9 mouse cellular contexts compared by ENCODE assay signal in genomic region chr5:115651821-115652220, GRCm38 (mm10). TPM values are rescaled to one million over a fixed set of nuclear protein-coding genes. Genes with fewer than 3 reads are reported as not detected.
DNase-seq lines count a peak whose midpoint lies in the region; ATAC-seq lines count a peak whose summit lies in the region.
"Had no signal": no experiment of that assay in that cellular context is flagged by ENCODE, and none has a peak within 500 bp of the region (broad histone marks: within the 10 kb centered on the region; RNA-seq: fewer than 3 reads in every experiment).

No protein-coding gene starts in this region.

- WGBS in liver, embryonic 11.5 days, result 93% methylated on average over 10 of the region's 10 CpGs
- 93% methylated on average over 10 of the region's 10 CpGs for WGBS in forebrain, embryonic 15.5 days
- WGBS in limb, embryonic 10.5 days, result 94% methylated on average over 10 of the region's 10 CpGs
- WGBS in neural tube, embryonic 14.5 days, result 90% methylated on average over 10 of the region's 10 CpGs

- ATAC-seq in liver, embryonic 11.5 days (replicated peaks; ENCODE audit: low FRiP score), result no peak
- ATAC-seq in forebrain, embryonic 15.5 days (replicated peaks), result no peak
- ATAC-seq in neural tube, embryonic 14.5 days (ENCODE audit: low read depth), result no peak
- ATAC-seq in granulocyte monocyte progenitor cell, adult 5-6 weeks (replicated peaks; ENCODE audit: poor library complexity, severe bottlenecking), result no peak
- no peak for ATAC-seq in CD4-positive, CD25-positive, alpha-beta regulatory T cell, adult 4 months

- H3K27ac ChIP-seq in liver, embryonic 11.5 days (ENCODE audit: low read depth, low read length), result no peak overlapping the region
- H3K27ac ChIP-seq in forebrain, embryonic 15.5 days (replicated peaks), result no peak overlapping the region
- H3K27ac ChIP-seq in limb, embryonic 10.5 days, result no peak overlapping the region
- no peak overlapping the region for H3K27ac ChIP-seq in neural tube, embryonic 14.5 days (ENCODE audit: low read depth, low read length)

- no peak overlapping the region for H3K9ac ChIP-seq in liver, embryonic 11.5 days (ENCODE audit: low read depth, low read length)
- H3K9ac ChIP-seq in forebrain, embryonic 15.5 days (replicated peaks), result peak overlapping the region; percentile 46; the same call in 1 of the 2 replicates
- no peak overlapping the region for H3K9ac ChIP-seq in neural tube, embryonic 14.5 days (replicated peaks; ENCODE audit: low read depth, low read length)

- no peaks in the 10 kb centered on the region; the same call in 1 of the 2 replicates for H3K36me3 ChIP-seq in liver, embryonic 11.5 days (ENCODE audit: control insufficient read depth, insufficient read depth, low read length)
- peaks cover 14% of the 10 kb centered on the region for H3K36me3 ChIP-seq in forebrain, embryonic 15.5 days
- H3K36me3 ChIP-seq in limb, embryonic 10.5 days, result peaks cover 18% of the 10 kb centered on the region
- peaks cover 13% of the 10 kb centered on the region for H3K36me3 ChIP-seq in neural tube, embryonic 14.5 days (ENCODE audit: control insufficient read depth, insufficient read depth, low read length)

- H3K4me3 ChIP-seq in liver, embryonic 11.5 days (ENCODE audit: low read depth, low read length), result 0 out of 2 replicates have a peak overlapping the region, but pooled peaks have one; percentile 48
- H3K4me3 ChIP-seq in forebrain, embryonic 15.5 days, result no peak overlapping the region
- peak overlapping the region; percentile 51; the same call in 1 of the 2 replicates for H3K4me3 ChIP-seq in limb, embryonic 10.5 days
- no peak overlapping the region for H3K4me3 ChIP-seq in neural tube, embryonic 14.5 days (ENCODE audit: low read depth, low read length)

- H3K4me2 ChIP-seq in liver, embryonic 11.5 days, result peak overlapping the region; percentile 70
- peak overlapping the region; percentile 69 for H3K4me2 ChIP-seq in forebrain, embryonic 15.5 days (replicated peaks)
- H3K4me2 ChIP-seq in neural tube, embryonic 14.5 days (ENCODE audit: low read depth, low read length), result 0 out of 2 replicates have a peak overlapping the region, but pooled peaks have one; percentile 69

- H3K27me3 ChIP-seq in liver, embryonic 11.5 days (replicated peaks; ENCODE audit: control insufficient read depth, insufficient read depth, low read length), result no peaks in the 10 kb centered on the region
- H3K27me3 ChIP-seq in forebrain, embryonic 15.5 days, result no peaks in the 10 kb centered on the region
- no peaks in the 10 kb centered on the region for H3K27me3 ChIP-seq in limb, embryonic 10.5 days (ENCODE audit: low read depth, poor library complexity, severe bottlenecking)
- H3K27me3 ChIP-seq in neural tube, embryonic 14.5 days (ENCODE audit: control insufficient read depth, insufficient read depth, low read length), result no peaks in the 10 kb centered on the region

- peaks cover 4% of the 10 kb centered on the region for H3K4me1 ChIP-seq in liver, embryonic 11.5 days (replicated peaks; ENCODE audit: control insufficient read depth, insufficient read depth, low read length)
- H3K4me1 ChIP-seq in forebrain, embryonic 15.5 days, result peaks cover 12% of the 10 kb centered on the region
- H3K4me1 ChIP-seq in limb, embryonic 10.5 days, result peaks cover 12% of the 10 kb centered on the region
- peaks cover 8% of the 10 kb centered on the region for H3K4me1 ChIP-seq in neural tube, embryonic 14.5 days (ENCODE audit: control insufficient read depth, insufficient read depth, low read length)

- no peak for DNase-seq in liver, embryonic 11.5 days (ENCODE audit: low spot score)
- DNase-seq in liver, result no peak
- DNase-seq in limb, embryonic 10.5 days (ENCODE audit: low spot score), result no peak
- DNase-seq: kidney, adult 2 months; left cerebral cortex, postnatal 4 days had no signal

- no peaks in the 10 kb centered on the region for H3K9me3 ChIP-seq in liver, embryonic 11.5 days (ENCODE audit: control insufficient read depth, low read length)
- no peaks in the 10 kb centered on the region for H3K9me3 ChIP-seq in forebrain, embryonic 15.5 days
- no peaks in the 10 kb centered on the region for H3K9me3 ChIP-seq in limb, embryonic 10.5 days (replicated peaks)
- no peaks in the 10 kb centered on the region for H3K9me3 ChIP-seq in neural tube, embryonic 14.5 days (ENCODE audit: control insufficient read depth, low read length)

RNA-seq across cellular contexts. Expression of gene Rab35, which starts 20.1 kb away (rescaled TPM):
- 22.5 and 26.1 TPM in 2 replicates for polyA plus RNA-seq in liver, embryonic 11.5 days (2014; fragmentation: Nextera tagmentation; extraction: Ambion mirVana)
- 18.9 and 22.1 TPM in 2 replicates for polyA plus RNA-seq in forebrain, embryonic 15.5 days (2015; fragmentation: Nextera tagmentation; extraction: Ambion mirVana)
- 14.9 and 15.4 TPM in 2 replicates for polyA plus RNA-seq in limb, embryonic 10.5 days (2016; fragmentation: Nextera tagmentation; extraction: Ambion mirVana)
- polyA plus RNA-seq in neural tube, embryonic 14.5 days (2014; fragmentation: Nextera tagmentation; extraction: Ambion mirVana), result 22.0 and 23.4 TPM in 2 replicates
- 30.5 and 41.8 TPM in 2 replicates for total RNA-seq in granulocyte monocyte progenitor cell, adult 5-6 weeks (2014; fragmentation: Nextera tagmentation)
- 22.7 and 23.9 TPM in 2 replicates for total RNA-seq in granulocyte monocyte progenitor cell, adult 5-6 weeks (2017)
- 1 to 10 TPM; 7.3 to 8.1 TPM for polyA plus RNA-seq in CD4-positive, CD25-positive, alpha-beta regulatory T cell, adult 4 months (2017; shearing (Covaris generic))

Comparison
In these comparisons a context has a peak if more than half of its experiments do, and no peak if none do; other contexts are left out.
1. H3K4me3 ChIP-seq: peak in liver, embryonic 11.5 days (single experiment) and limb, embryonic 10.5 days (single experiment); none in forebrain, embryonic 15.5 days (single experiment) and neural tube, embryonic 14.5 days (single experiment).
2. Peak in every context shown above with its lines, with median percentiles within 50 percentile points of each other: H3K4me2 ChIP-seq.